Mouse (Mus musculus) olfactory bulb, adult 2 months (tissue): ENCODE data around the gene Ppard.

Experiments
- CTCF ChIP-seq: fragments of 200-500 bp; IDR thresholded peaks from 2 replicates; pipeline ENCODE4 v1.5.1; 2012; ENCODE audit warnings: low read depth, mild to moderate bottlenecking, low read length, moderate library complexity; ENCODE audit not compliant: insufficient read depth
- POLR2A ChIP-seq: fragments of 200-500 bp; IDR thresholded peaks from 2 replicates; pipeline ENCODE4 v1.6.1; 2012; ENCODE audit warnings: mild to moderate bottlenecking, low read depth, low read length, moderate library complexity; ENCODE audit not compliant: insufficient read depth

DNA sequence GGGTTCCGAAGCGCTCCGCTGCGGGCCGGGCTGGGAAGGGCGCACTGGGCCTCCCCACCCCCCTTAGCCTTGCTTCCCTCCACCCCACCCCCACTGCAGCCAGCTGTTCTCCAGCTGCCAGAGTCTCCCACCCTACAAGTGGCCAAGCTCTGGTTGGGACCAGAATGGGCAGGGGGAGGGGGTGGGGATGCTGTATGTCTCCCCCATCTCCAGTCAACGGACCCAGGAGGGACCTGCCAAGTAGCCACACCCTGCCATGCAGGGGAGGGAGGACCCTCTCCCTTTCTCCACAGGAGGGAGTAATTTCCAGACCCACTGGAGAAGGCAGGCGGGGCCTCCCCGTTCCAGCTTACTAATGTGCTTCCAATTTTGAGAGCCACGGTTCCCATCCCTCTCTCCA, 113.4 kb downstream of the Ppard start:
- no peak for TF ChIP-seq CTCF
- no peak for TF ChIP-seq POLR2A
